Mouse (Mus musculus): ENCODE results near the gene Tfip11. TPM values are rescaled to one million over a fixed set of nuclear protein-coding genes. Genes with fewer than 3 reads are reported as not detected.

The Tfip11 gene
- total RNA-seq, 2 experiments from 2014 or later: 22.6 to 32.1 TPM

GRCm38 (mm10) chr5:112349169-112349568 lies 23.0 kb downstream of the Tfip11 start:
- ATAC-seq (replicated peaks; ENCODE audit: low FRiP score, low TSS enrichment, poor library complexity, severe bottlenecking): no peak

DNA sequence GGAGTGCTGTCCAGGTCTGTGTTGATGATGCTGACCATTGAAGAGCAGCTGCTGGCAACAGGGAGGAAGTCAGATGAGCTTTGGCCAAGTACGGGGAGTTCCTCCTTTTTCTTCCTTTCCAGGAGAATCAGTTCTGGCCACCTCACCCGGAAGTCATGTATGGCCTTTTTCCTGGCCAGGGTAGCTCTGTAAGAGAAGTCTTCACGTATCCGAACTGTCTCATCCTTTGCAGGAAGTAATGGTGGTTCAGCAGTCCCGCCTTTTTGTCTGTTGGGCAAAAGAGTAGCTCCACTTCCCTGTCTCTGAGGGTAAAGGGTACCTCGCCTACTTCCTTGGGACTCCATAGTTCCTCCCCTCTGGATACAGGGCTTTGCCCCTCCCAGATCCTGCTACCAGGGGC lies 29.3 kb downstream of the Tfip11 start:
- no peak for ATAC-seq (replicated peaks; ENCODE audit: low FRiP score, low TSS enrichment, poor library complexity, severe bottlenecking)

DNA sequence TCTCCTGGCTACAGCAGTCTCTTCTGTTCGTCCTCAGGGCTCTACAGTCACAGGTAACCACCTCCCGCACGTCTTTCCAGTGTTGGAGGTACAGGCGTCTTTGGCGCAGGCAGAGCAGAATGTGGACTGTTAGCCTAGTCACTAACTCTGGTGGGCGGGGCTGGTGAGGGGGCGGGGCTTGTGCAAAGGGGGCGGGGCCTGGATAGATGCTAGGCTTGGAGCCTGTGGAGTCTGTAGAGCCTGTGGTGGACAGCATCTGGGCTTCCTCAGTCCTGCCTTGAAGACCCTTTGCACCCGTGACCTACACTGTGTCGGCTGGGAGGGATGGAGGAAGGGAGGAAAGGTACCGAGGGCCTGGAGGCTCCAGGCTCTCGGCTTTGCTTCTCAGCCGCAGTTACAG lies 29.8 kb downstream of the Tfip11 start, which contains the start of gene Gm6583:
Gene Gm6583 (minus strand): TSS at position 124 of the 400 bp plus-strand sequence.
- ATAC-seq (replicated peaks; ENCODE audit: low FRiP score, low TSS enrichment, poor library complexity, severe bottlenecking): no peak

DNA sequence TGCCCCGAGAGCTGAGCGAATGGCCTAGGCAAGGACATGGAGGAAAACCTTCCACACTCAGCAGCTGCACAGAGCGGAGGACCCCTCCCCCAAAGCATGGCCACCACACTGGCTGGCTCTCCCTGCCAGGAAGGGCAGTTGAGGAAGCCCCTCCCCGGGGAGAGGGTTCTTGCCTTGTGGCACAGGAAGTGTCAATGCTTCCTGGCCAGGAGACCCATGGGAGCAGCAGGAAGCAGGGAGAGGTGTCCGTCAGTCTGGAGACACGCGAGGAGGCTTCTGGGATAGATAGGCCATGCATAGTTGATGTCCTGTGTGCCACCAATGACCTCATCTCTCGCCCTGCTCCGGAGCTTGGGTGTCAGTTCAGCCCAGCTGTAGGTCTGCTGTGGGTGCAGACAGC lies 30.2 kb downstream of the Tfip11 start:
- no peak for ATAC-seq (replicated peaks; ENCODE audit: low FRiP score, low TSS enrichment, poor library complexity, severe bottlenecking)

GRCm38 (mm10) chr5:112359520-112359919 lies 33.4 kb downstream of the Tfip11 start:
- ATAC-seq (replicated peaks; ENCODE audit: low FRiP score, low TSS enrichment, poor library complexity, severe bottlenecking): peak; percentile 81

DNA sequence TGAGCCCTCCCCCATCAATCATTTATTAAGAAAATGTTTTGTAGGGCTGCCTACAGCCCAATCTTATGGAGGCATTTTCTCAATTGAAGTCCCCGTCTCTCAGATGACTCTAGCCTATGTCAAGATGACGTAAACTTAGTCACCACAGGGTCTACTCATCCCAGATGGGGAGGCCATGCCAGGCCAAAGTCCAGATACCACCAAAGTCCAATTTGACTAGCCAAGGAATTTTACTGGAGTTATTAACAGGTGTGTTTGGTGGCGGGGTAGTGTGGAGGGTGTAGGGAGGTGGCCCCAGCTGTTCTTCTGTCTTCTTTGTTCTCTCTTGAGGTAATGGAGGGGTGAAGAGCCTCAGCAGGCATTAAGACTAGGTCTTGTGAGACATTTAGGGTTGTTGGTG lies 33.9 kb downstream of the Tfip11 start:
- ATAC-seq (replicated peaks; ENCODE audit: low FRiP score, low TSS enrichment, poor library complexity, severe bottlenecking): no peak

DNA sequence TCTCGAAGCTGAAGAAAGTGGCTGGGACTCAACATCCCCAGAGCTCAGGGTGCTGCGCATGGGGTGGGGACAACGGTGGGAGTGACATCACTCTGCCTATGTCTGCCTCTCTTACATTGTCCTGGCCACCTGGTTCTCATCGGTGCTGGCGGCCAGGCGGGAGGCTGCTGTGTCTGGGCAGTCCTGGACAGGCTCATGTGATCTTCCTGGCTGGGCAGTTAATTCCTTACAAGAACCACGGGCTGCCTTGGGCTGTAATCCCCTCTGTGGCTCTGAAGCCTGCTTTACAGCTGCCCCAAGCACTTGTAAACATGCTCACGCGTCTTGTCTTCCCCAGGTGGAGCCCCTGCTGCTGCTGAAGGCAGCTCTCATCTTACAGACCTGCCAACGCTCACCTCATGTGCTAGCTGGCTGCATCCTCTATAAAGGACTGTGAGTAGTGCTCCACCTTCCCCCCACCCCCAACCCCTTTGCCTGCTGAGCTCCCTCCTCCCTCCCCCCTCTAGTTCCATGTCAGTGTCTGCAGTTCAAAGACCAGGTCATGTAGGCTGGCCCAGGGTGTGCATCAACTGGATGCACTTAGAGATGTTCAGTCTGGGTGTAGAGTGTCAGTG lies 38.1 kb downstream of the Tfip11 start:
- ATAC-seq (replicated peaks; ENCODE audit: low FRiP score, low TSS enrichment, poor library complexity, severe bottlenecking): no peak

GRCm38 (mm10) chr5:112366879-112367278 lies 40.7 kb downstream of the Tfip11 start:
- no peak for ATAC-seq (replicated peaks; ENCODE audit: low FRiP score, low TSS enrichment, poor library complexity, severe bottlenecking)

DNA sequence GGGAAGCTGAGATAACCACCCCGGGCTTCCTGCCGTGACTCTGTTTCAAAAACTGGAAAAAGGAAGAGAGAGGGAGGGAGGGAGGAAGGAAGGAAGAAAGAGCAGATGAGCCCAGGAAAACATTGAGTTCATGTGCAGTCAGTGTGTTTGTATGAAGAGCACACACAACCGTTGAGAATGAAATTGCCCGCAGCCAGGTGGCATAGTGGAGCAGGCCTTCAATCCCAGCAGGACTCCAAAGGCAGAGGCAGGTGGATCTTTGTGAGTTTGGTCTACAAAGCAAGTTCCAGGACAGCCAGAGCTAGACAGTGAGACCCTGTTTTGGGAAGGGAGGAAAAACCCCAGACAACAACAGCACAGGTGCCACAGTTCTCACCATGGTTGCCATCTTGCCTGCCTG lies 41.2 kb downstream of the Tfip11 start:
- no peak for ATAC-seq (replicated peaks; ENCODE audit: low FRiP score, low TSS enrichment, poor library complexity, severe bottlenecking)

DNA sequence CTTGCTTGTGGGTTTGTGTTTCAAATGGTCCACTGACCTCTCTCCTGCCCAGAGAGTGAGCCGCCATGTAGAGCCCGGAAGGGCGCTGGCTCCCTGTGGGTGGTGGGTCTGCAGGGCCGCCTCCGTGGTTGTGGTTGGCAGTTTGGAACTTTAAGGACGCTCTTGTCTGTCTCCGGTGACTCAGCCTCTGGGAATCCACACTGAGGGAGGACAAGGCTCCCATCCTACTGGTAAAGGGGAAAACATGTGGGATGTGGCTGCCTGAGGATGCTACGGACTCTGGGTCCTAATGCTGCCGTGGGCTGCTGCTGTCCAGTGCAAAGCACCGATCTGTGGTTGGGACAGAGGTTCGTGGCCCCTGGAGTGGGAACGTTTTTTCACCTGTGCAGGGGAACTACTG lies 41.8 kb downstream of the Tfip11 start:
- ATAC-seq (replicated peaks; ENCODE audit: low FRiP score, low TSS enrichment, poor library complexity, severe bottlenecking): no peak

- ATAC-seq (replicated peaks; ENCODE audit: low FRiP score, low TSS enrichment, poor library complexity, severe bottlenecking): no peak
These were observed 42.5 kb downstream of the Tfip11 start for GRCm38 (mm10) chr5:112368666-112369065.

DNA sequence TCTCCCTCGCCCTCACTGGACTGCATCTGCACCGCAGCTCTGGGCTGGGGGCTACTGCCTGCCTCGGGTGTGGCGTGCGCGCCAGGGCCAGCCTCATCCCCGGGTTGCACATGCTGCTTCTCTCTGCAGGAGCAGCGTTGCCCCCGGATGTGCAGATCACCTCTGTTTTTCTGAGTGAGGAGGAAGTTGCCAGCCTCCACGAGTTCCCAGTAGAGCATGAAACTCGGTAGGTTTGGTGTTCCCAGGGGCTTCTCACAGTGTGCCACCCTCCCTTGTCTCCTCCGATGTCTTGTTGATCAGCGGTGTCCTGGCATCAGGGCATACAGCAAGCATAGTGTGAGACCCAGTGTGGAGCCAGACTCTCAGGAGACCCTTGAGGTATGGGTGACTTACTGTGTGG lies 43.2 kb downstream of the Tfip11 start:
- no peak for ATAC-seq (replicated peaks; ENCODE audit: low FRiP score, low TSS enrichment, poor library complexity, severe bottlenecking)

DNA sequence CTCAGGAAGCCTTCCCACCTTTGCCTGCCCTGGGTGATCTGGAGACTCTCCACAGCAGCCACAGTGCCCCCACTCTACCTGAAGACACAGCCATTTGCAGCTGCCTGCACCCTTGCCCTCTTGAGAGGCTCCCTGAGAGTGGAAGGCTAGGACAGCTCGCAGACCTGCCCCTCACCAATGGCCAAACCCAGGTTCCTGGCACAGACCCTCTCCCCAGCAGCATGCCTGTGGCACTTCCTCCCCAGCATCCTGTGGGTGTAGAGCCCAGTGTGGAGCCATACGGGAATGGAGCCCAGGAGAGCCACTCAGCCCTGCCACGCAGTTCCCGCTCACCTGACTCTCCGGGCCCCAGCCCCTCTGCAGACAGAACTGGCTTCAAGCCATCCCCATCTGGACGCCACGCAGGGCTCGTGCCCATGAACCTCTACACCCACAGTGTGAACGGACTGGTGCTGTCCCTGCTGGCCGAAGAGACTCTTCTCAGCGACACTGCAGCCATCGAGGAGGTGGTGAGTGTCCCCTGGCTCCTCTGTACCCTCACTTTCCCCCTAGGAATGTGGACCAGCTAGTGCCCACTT lies 44.2 kb downstream of the Tfip11 start:
- no peak for ATAC-seq (replicated peaks; ENCODE audit: low FRiP score, low TSS enrichment, poor library complexity, severe bottlenecking)

- ATAC-seq (replicated peaks; ENCODE audit: low FRiP score, low TSS enrichment, poor library complexity, severe bottlenecking): no peak
These were observed 45.8 kb downstream of the Tfip11 start for GRCm38 (mm10) chr5:112371933-112372332.

DNA sequence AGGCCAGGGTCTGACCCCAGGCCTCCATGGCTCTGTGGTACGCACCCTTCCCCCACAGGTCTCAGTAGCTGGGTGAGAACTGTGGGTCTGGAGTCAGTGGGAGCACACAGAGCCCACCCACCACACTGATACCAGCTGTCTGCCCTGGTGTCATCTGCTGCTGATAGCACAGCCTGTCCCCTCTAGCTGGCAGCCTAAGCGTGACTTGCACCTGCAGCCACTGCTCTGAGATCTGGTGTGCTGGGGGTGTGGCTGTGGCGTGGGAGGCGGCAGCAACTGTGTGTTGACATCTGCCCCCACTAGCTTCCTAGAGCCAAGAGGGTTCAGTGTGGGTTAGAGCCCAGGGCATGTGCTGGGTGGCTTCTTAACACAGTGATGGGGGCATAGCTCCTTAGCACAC lies 50.0 kb downstream of the Tfip11 start:
- ATAC-seq (replicated peaks; ENCODE audit: low FRiP score, low TSS enrichment, poor library complexity, severe bottlenecking): peak; percentile 58

DNA sequence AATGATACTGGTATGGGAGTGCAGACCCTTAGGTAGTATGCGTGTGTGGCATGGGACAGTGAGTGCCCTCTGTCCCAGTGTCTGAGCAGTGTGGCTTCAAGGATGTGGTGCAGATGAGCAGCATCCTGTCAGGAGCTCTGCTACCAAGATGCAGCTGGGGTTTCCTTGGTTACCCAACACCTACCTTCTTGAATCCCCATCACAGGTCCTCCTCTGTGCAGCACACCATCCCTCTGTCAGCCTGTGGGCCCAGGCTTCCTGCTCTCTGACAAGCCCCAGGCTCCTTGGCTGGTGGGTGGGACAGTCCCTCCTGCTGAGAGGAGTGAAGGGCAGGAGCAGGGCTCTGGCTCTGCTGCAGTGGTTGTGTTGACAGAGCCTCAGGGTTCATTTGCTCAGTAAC lies 51.2 kb downstream of the Tfip11 start:
- no peak for ATAC-seq (replicated peaks; ENCODE audit: low FRiP score, low TSS enrichment, poor library complexity, severe bottlenecking)

GRCm38 (mm10) chr5:112378716-112379115 lies 52.6 kb downstream of the Tfip11 start:
- no peak for ATAC-seq (replicated peaks; ENCODE audit: low FRiP score, low TSS enrichment, poor library complexity, severe bottlenecking)

- no peak for ATAC-seq (replicated peaks; ENCODE audit: low FRiP score, low TSS enrichment, poor library complexity, severe bottlenecking)
These were observed 55.0 kb downstream of the Tfip11 start for GRCm38 (mm10) chr5:112381154-112381553.

DNA sequence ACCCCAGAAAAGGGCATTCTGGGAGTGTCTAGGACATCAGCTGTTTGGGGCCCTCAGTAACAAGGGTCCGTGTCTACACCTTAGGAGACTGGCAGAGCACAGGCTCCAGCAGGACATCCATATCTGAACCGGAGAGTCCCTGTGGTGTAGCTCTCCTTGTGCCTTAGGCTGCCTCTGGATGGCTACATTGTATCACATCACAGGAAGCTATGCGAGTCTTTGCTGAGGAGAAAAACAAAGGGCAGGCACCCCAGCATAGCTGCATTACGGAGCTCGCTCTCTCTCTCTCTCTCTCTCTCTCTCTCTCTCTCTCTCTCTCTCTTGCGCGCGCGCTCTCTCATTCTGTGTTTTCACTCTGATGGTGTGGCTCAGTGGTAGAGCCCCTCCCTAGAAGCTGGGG lies 55.9 kb downstream of the Tfip11 start:
- no peak for ATAC-seq (replicated peaks; ENCODE audit: low FRiP score, low TSS enrichment, poor library complexity, severe bottlenecking)

DNA sequence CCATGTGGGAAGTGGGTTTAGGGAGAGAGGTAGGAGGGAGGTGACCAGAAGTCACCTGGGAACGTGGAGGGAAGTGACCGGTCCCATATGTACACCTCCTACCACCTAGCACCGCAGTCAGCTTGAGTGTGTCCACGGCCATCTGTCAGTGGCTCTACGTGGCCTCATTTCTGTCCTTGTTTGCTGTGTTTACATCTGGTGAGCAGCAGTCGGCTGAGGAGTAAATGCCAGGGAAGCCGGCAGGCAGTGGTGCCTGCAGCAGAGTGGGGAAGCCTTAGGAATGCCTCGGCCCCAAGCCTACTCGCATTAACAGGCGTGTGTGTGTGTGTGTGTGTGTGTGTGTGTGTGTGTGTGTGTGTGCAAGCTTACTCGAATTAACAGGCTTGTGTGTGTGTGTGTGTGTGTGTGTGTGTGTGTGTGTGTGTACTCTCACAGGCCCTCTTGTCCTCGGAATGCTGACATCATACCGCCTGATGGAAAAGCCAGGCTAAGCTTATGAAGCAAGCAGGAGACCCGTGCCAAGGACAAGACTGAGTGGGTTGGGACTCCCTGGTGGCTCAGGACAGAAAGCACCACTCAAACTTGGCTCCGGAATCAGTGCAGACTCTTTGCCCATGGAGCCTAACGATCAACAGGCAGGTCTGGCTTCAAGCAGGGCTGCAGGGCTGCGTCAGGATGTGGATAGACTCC lies 56.6 kb downstream of the Tfip11 start:
- ATAC-seq (replicated peaks; ENCODE audit: low FRiP score, low TSS enrichment, poor library complexity, severe bottlenecking): no peak

Measured in megakaryocyte-erythroid progenitor cell, adult 5-6 weeks (primary cell).